Mouse (Mus musculus): Measurements from ENCODE around the gene Prcp. TPM values are rescaled to one million over a fixed set of nuclear protein-coding genes. Genes with fewer than 3 reads are reported as not detected.

The Prcp gene
- polyA plus RNA-seq, 1 experiment: 11.9 TPM

DNA sequence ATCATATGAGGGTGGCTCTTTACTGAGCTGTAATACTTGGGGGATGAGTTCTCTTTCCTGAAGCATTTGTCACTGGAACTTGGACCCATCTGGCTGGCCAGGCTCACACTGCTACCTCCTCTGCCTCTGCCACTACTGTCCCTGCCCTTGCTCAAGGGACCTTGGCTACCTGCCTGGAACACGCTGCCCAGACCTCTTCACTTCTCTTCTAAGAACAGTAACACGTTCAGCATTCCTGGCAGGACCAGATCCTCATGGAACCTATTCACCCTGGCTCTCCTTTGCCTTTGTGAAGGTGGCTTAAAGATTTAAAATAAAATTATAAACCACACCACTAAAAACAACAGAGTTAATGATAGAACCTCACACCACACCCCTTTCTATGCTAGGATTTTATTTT lies 107.6 kb downstream of the Prcp start:
- H3K4me1 ChIP-seq (ENCODE audit: control insufficient read depth, insufficient read depth, insufficient read length, low read length): no peaks in the 10 kb centered on the region
- no peak overlapping the region for H3K4me3 ChIP-seq (ENCODE audit: insufficient read depth, low read depth, low read length)
- no peak overlapping the region for H3K27ac ChIP-seq (replicated peaks; ENCODE audit: low read depth, low read length)

Other genes with a start within 250 kb of the Prcp start
- gene Ankrd42, start 237.3 kb upstream of the Prcp start, polyA plus RNA-seq (2012; ENCODE audit: insufficient read depth, insufficient read length, missing spikeins): 1.2 and 2.5 TPM in 2 replicates
- gene Pcf11, start 204.5 kb upstream of the Prcp start, polyA plus RNA-seq (2012; ENCODE audit: insufficient read depth, insufficient read length, missing spikeins): 19.3 and 20.2 TPM in 2 replicates
- gene Rab30, start 132.9 kb upstream of the Prcp start, polyA plus RNA-seq (2012; ENCODE audit: insufficient read depth, insufficient read length, missing spikeins): 16.0 and 20.6 TPM in 2 replicates
- not detected in 2 replicates for gene Ddias, start 223 bp upstream of the Prcp start, polyA plus RNA-seq (2012; ENCODE audit: insufficient read depth, insufficient read length, missing spikeins)
- 0.67 and 2.5 TPM in 2 replicates for gene Fam181b, start 205.4 kb downstream of the Prcp start, polyA plus RNA-seq (2012; ENCODE audit: insufficient read depth, insufficient read length, missing spikeins)